Mouse (Mus musculus): ENCODE measurements around the gene Dab2ip. TPM values are rescaled to one million over a fixed set of nuclear protein-coding genes. Genes with fewer than 3 reads are reported as not detected.
A peak's percentile ranks its signal among the peaks of the same experiment; 100 is the strongest.

The Dab2ip gene
- polyA plus RNA-seq, 1 experiment from 2014 or later = 42.4 TPM

GRCm38 (mm10) chr2:35659578-35660194 lies 101.6 kb downstream of the Dab2ip start:
- Histone ChIP-seq H3K9ac (ENCODE audit: low read depth, low read length) (no peak overlapping the region), H3K9me3 (ENCODE audit: control insufficient read depth, low read length) (no peaks in the 10 kb centered on the region), H3K4me3 (ENCODE audit: low read length) (no peak overlapping the region), H3K4me1 (ENCODE audit: control insufficient read depth, insufficient read depth, low read length) (peaks cover 32% of the 10 kb centered on the region), H3K27ac (ENCODE audit: low read depth, low read length) (no peak overlapping the region), H3K27me3 (ENCODE audit: control insufficient read depth, insufficient read depth, low read length) (no peaks in the 10 kb centered on the region), H3K4me2 (replicated peaks; ENCODE audit: low read depth, low read length) (no peak overlapping the region), H3K36me3 (ENCODE audit: control insufficient read depth, insufficient read depth, low read length) (no peaks in the 10 kb centered on the region)
- no peak for ATAC-seq (ENCODE audit: low FRiP score, low TSS enrichment)
- WGBS = 69% methylated on average over 5 of the region's 5 CpGs

- no peaks in the 10 kb centered on the region for H3K36me3 ChIP-seq (ENCODE audit: control insufficient read depth, insufficient read depth, low read length)
- under 1% methylated on average over 12 of the region's 47 CpGs for WGBS
- H3K9ac ChIP-seq (ENCODE audit: low read depth, low read length) = peak overlapping the region; percentile 89
- no peak overlapping the region for H3K27ac ChIP-seq (ENCODE audit: low read depth, low read length)
- no peaks in the 10 kb centered on the region for H3K27me3 ChIP-seq (ENCODE audit: control insufficient read depth, insufficient read depth, low read length)
- H3K4me2 ChIP-seq (replicated peaks; ENCODE audit: low read depth, low read length) = peak overlapping the region; percentile 93
- H3K4me1 ChIP-seq (ENCODE audit: control insufficient read depth, insufficient read depth, low read length) = peaks cover 28% of the 10 kb centered on the region
- H3K9me3 ChIP-seq (ENCODE audit: control insufficient read depth, low read length) = no peaks in the 10 kb centered on the region
- H3K4me3 ChIP-seq (ENCODE audit: low read length) = peak overlapping the region; percentile 85
- ATAC-seq (ENCODE audit: low FRiP score, low TSS enrichment) = peak; percentile 85
These were observed 102.9 kb downstream of the Dab2ip start for GRCm38 (mm10) chr2:35660953-35661374.

- Histone ChIP-seq H3K27ac (ENCODE audit: low read depth, low read length) (peak overlapping the region; percentile 83), H3K4me1 (ENCODE audit: control insufficient read depth, insufficient read depth, low read length) (peaks cover 28% of the 10 kb centered on the region), H3K4me2 (replicated peaks; ENCODE audit: low read depth, low read length) (peak overlapping the region; percentile 93), H3K9me3 (ENCODE audit: control insufficient read depth, low read length) (no peaks in the 10 kb centered on the region), H3K4me3 (ENCODE audit: low read length) (peak overlapping the region; percentile 85), H3K27me3 (ENCODE audit: control insufficient read depth, insufficient read depth, low read length) (no peaks in the 10 kb centered on the region), H3K9ac (ENCODE audit: low read depth, low read length) (peak overlapping the region; percentile 89), H3K36me3 (ENCODE audit: control insufficient read depth, insufficient read depth, low read length) (no peaks in the 10 kb centered on the region)
- WGBS = under 1% methylated on average over 40 of the region's 51 CpGs
- peak; percentile 47 for ATAC-seq (ENCODE audit: low FRiP score, low TSS enrichment)
These were observed 103.5 kb downstream of the Dab2ip start for GRCm38 (mm10) chr2:35661454-35662000.

- H3K4me3 ChIP-seq (ENCODE audit: low read length) = peak overlapping the region; percentile 85
- peaks cover 28% of the 10 kb centered on the region for H3K4me1 ChIP-seq (ENCODE audit: control insufficient read depth, insufficient read depth, low read length)
- ATAC-seq (ENCODE audit: low FRiP score, low TSS enrichment) = peak; percentile 25
- H3K36me3 ChIP-seq (ENCODE audit: control insufficient read depth, insufficient read depth, low read length) = no peaks in the 10 kb centered on the region
- WGBS = 6% methylated on average over 24 of the region's 24 CpGs
- H3K27ac ChIP-seq (ENCODE audit: low read depth, low read length) = no peak overlapping the region; the same call in 1 of the 2 replicates
- peak overlapping the region; percentile 89 for H3K9ac ChIP-seq (ENCODE audit: low read depth, low read length)
- H3K27me3 ChIP-seq (ENCODE audit: control insufficient read depth, insufficient read depth, low read length) = no peaks in the 10 kb centered on the region
- H3K9me3 ChIP-seq (ENCODE audit: control insufficient read depth, low read length) = no peaks in the 10 kb centered on the region
- H3K4me2 ChIP-seq (replicated peaks; ENCODE audit: low read depth, low read length) = peak overlapping the region; percentile 93
These were observed 104.0 kb downstream of the Dab2ip start for GRCm38 (mm10) chr2:35662001-35662491.

GRCm38 (mm10) chr2:35662738-35663550 lies 104.9 kb downstream of the Dab2ip start:
- Histone ChIP-seq H3K9me3 (ENCODE audit: control insufficient read depth, low read length) (no peaks in the 10 kb centered on the region), H3K36me3 (ENCODE audit: control insufficient read depth, insufficient read depth, low read length) (no peaks in the 10 kb centered on the region), H3K4me3 (ENCODE audit: low read length) (peak overlapping the region; percentile 85), H3K27me3 (ENCODE audit: control insufficient read depth, insufficient read depth, low read length) (no peaks in the 10 kb centered on the region), H3K4me1 (ENCODE audit: control insufficient read depth, insufficient read depth, low read length) (peaks cover 26% of the 10 kb centered on the region), H3K9ac (ENCODE audit: low read depth, low read length) (peak overlapping the region; percentile 89; the same call in 1 of the 2 replicates), H3K27ac (ENCODE audit: low read depth, low read length) (no peak overlapping the region), H3K4me2 (replicated peaks; ENCODE audit: low read depth, low read length) (peak overlapping the region; percentile 93)
- 15% methylated on average over 26 of the region's 26 CpGs for WGBS
- ATAC-seq (ENCODE audit: low FRiP score, low TSS enrichment) = 0 out of 2 replicates have a peak, but pooled peaks have one; percentile 7

GRCm38 (mm10) chr2:35667746-35668145 lies 109.7 kb downstream of the Dab2ip start:
- H3K27me3 ChIP-seq (ENCODE audit: control insufficient read depth, insufficient read depth, low read length) = no peaks in the 10 kb centered on the region
- H3K9me3 ChIP-seq (ENCODE audit: control insufficient read depth, low read length) = no peaks in the 10 kb centered on the region
- H3K36me3 ChIP-seq (ENCODE audit: control insufficient read depth, insufficient read depth, low read length) = no peaks in the 10 kb centered on the region; the same call in 1 of the 2 replicates
- no peak overlapping the region for H3K4me3 ChIP-seq (ENCODE audit: low read length)
- H3K4me1 ChIP-seq (ENCODE audit: control insufficient read depth, insufficient read depth, low read length) = peaks cover 39% of the 10 kb centered on the region
- H3K27ac ChIP-seq (ENCODE audit: low read depth, low read length) = no peak overlapping the region
- H3K9ac ChIP-seq (ENCODE audit: low read depth, low read length) = no peak overlapping the region
- ATAC-seq (ENCODE audit: low FRiP score, low TSS enrichment) = no peak
- H3K4me2 ChIP-seq (replicated peaks; ENCODE audit: low read depth, low read length) = no peak overlapping the region
- 89% methylated on average over 8 of the region's 8 CpGs for WGBS

GRCm38 (mm10) chr2:35669217-35669616 lies 111.2 kb downstream of the Dab2ip start:
- Histone ChIP-seq H3K4me2 (replicated peaks; ENCODE audit: low read depth, low read length) (no peak overlapping the region), H3K27ac (ENCODE audit: low read depth, low read length) (no peak overlapping the region), H3K36me3 (ENCODE audit: control insufficient read depth, insufficient read depth, low read length) (peaks cover 2% of the 10 kb centered on the region; the same call in 1 of the 2 replicates), H3K9ac (ENCODE audit: low read depth, low read length) (no peak overlapping the region), H3K4me1 (ENCODE audit: control insufficient read depth, insufficient read depth, low read length) (peaks cover 30% of the 10 kb centered on the region), H3K27me3 (ENCODE audit: control insufficient read depth, insufficient read depth, low read length) (no peaks in the 10 kb centered on the region), H3K4me3 (ENCODE audit: low read length) (no peak overlapping the region), H3K9me3 (ENCODE audit: control insufficient read depth, low read length) (no peaks in the 10 kb centered on the region)
- no peak for ATAC-seq (ENCODE audit: low FRiP score, low TSS enrichment)
- 69% methylated on average over 4 of the region's 4 CpGs for WGBS

- no peak overlapping the region for H3K9ac ChIP-seq (ENCODE audit: low read depth, low read length)
- 77% methylated on average over 4 of the region's 4 CpGs for WGBS
- no peaks in the 10 kb centered on the region for H3K27me3 ChIP-seq (ENCODE audit: control insufficient read depth, insufficient read depth, low read length)
- H3K4me1 ChIP-seq (ENCODE audit: control insufficient read depth, insufficient read depth, low read length) = peaks cover 28% of the 10 kb centered on the region
- no peak overlapping the region for H3K4me2 ChIP-seq (replicated peaks; ENCODE audit: low read depth, low read length)
- ATAC-seq (ENCODE audit: low FRiP score, low TSS enrichment) = no peak
- H3K27ac ChIP-seq (ENCODE audit: low read depth, low read length) = no peak overlapping the region
- H3K36me3 ChIP-seq (ENCODE audit: control insufficient read depth, insufficient read depth, low read length) = peaks cover 2% of the 10 kb centered on the region; the same call in 1 of the 2 replicates
- H3K4me3 ChIP-seq (ENCODE audit: low read length) = no peak overlapping the region
- H3K9me3 ChIP-seq (ENCODE audit: control insufficient read depth, low read length) = no peaks in the 10 kb centered on the region
These were observed 111.7 kb downstream of the Dab2ip start for GRCm38 (mm10) chr2:35669748-35670147.

Data from kidney, embryonic 14.5 days (tissue).